Mouse (Mus musculus) thymus, postnatal 10 days (tissue): Measurements from ENCODE around the gene Cntn4.

Source experiments
- DNase-seq, 2 experiments: peaks; one replicate each; pipeline ENCODE4 v3.0.0; 2021; ENCODE audit warnings: low spot score in 2 of 2

Cntn4 gene

DNA sequence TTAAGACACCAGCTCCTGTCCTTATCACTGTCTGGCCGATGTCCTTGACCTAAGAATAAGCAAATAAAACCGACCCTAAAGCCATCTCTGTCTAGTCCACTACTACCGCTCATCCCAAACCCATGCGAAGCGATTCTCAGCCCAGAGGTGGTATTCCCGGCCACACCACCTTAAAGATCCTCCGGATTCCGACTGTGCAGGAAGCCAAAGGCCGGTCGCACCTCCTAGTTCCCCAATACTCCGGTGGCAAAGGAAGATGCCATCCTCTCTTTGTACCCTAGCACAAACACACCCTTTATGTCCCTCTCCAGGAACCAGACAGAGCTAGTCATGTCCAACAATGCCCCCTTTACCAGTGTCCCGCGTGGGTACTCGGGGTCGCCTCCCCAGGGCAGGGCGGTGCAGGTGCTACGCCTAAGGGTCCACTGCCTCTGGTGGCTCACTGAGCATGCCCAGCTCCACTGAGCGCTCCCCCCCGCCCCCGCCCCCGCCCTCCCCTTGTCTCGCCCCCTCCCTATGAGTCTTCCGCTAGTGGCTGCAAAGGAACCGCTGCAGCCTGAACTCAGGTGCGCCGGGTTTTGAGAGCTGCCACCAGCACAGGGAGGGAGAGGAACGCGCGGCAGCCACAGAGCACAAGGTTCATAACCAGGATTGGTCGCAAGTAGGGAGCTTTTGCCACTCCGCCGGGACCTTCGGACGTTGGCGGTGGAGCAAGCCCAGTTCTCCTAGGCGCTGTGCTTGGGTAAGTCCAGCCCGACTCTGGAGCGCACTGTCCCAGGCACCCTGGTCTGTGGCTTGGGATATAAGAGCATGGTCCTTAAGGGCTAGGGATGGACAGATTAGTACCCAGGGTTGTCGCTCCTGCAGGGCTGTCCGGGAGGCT is at the start of gene Cntn4:
Gene Cntn4 (plus strand): TSS at position 512 of the 883 bp plus-strand sequence.
- no peak for DNase-seq

- DNase-seq: no peak
These were observed 3.2 kb upstream of the Cntn4 start for GRCm38 (mm10) chr6:105674276-105674675.

DNA sequence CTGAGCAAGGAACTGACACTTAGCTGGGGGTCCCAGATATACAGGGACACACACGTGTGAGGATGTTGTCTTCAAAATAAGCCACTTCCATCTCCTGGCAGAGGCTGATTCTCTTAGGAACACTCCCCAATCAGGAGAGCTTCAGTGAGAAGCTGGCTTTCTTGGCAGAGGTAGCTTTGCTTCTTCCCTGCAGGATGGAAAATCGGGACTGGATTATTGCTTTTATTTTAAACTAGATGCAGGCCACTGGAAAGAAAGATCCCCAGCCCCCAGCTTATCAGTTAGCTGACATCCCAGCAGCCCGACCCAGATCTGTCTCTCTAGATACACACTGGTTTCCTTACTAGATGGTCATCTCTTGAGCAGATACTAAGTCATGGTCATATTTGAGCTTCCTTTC is 2.4 kb upstream of the Cntn4 start:
- no peak for DNase-seq

DNA sequence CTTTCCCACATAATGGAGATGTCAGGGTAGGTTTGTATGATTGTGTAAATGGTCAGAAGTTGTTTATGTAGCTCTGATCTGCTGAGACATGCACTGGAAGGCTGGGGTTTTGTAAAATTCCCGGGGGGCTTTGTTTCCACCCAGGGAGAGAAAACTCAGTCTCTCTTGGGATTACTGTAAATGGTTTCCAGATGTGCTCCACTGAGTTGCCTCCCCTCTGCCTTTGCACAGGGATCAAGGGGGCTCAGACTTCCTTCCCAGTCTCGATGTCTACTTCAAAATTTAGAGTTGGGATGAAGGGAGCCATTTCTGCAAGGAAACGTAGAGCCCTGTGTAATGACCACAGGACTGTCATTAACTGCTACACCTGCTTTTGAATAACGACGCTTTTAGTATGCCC is 823 bp upstream of the Cntn4 start:
- DNase-seq: no peak

DNA sequence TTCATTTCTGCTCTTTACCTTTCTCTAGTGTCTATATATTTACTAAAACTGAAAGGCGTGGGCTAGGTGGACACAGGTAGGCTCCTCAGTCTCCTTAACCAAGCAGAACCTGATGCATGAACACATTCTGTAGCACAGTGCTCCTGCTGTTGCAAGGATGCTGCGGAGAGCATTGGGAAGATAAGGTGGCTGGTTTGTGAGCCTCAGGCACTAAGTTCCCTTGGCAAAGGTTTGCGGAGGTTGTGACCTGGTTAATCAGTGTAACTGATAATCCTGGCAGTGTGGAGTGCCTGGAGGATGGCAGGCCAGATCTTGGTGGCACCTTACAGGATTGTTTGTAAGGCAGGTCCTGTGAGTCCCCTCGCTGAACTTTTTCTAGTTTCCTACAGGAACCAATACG is 1.3 kb downstream of the Cntn4 start:
- DNase-seq: no peak

DNA sequence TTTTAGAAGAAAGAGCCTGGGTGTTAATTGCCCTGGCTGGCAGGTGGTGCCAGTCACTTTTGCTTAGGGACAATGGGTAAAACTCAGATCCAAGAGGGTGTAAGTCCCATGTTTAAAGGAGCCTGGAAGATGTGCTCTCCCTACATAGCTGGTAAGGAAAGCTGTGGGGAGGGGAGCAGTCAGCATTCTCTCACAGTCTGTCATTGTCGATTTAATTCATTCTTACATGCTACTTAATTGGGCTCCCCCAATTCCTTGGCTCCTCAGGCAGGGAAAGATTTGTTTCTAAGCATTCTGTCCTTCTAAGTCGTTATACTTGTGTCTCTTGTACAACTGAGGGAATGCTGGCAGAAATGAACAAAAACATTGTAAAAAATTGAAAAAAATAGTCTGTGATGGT is 4.0 kb downstream of the Cntn4 start:
- no peak for DNase-seq

DNA sequence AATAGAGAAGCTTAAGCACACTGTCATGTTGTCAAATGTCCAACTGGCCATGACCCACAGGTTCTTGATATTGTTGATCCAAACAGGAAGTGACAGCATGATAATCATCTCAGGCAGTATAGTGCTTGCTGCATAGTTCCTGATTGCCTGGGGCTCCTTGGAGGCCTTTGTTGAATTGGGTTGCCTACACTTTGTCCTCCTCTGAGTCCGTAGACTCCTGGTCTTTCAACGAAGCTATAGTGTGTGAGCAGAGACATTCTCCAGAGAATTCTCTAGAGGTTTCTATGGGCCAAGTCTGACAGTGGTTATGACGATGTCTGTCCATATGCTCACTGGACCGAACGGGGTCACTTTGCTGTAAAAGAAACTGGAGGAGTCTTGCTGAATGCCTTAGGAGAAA is 5.8 kb downstream of the Cntn4 start:
- DNase-seq: no peak

GRCm38 (mm10) chr6:105684123-105684522 is 6.7 kb downstream of the Cntn4 start:
- DNase-seq: no peak

DNA sequence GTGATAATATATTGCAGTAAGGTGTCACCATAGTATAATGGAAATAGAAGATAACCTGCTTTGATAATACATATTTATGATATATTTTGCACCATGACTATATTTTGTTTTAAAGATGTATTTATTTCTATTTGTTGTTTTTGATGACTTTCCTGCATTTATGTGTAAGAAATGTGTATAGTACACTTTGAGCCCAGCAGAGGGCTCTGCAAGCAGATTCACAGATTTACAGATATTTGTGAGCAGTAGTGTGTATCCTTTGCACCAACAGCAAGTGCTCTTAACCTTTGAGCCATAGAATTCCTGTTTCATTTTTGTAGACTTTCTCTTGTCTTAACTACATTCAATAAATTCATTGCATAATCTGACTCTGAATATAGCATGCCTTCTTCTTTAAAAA is 10.7 kb downstream of the Cntn4 start:
- DNase-seq: no peak

- DNase-seq: no peak
These were observed 64.6 kb downstream of the Cntn4 start for GRCm38 (mm10) chr6:105742026-105742425.

DNA sequence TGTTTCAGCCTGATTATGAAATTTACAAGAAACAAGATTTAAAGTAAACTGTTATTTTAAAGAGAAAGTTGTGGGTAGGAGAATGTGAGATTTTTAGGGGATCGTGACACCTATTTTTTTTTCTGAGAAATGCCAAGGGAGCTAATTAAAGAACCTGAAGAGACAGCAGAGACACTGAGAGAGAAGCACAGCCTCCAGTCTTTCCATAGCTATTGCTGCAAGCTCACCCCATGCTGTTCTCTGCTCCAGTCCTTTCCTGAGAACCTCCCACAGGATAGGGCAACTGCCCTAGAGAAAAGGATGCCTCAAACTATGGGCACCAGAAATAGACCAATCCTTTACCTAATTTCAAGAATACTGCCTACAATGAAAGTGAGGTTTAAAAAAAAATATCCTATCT is 103.2 kb downstream of the Cntn4 start:
- DNase-seq: no peak

DNA sequence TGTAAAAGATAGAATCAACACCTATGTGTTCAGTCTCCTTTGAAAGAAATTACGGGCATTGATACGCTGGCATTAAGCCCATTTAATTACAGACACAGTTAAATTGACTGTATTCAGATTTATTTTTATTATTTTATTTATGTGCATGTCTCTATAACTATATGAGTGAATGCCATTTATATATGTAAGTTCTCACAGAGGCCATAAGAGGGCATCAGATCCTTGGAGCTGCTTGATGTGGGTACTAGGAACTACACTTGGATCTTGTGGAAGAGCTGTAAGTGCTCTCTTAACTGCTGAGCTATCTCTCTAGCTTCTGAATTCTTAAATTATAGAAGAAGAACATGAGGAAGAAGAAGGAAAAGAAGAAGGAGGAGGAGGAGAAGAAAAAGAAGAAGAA is 111.0 kb downstream of the Cntn4 start:
- no peak for DNase-seq

GRCm38 (mm10) chr6:105835099-105835498 is 157.6 kb downstream of the Cntn4 start:
- DNase-seq: no peak

- DNase-seq: no peak
These were observed 169.8 kb downstream of the Cntn4 start for GRCm38 (mm10) chr6:105847296-105847695.

- DNase-seq: no peak
These were observed 215.4 kb downstream of the Cntn4 start for GRCm38 (mm10) chr6:105892838-105893237.

GRCm38 (mm10) chr6:105938485-105938884 is 261.0 kb downstream of the Cntn4 start:
- DNase-seq: no peak

DNA sequence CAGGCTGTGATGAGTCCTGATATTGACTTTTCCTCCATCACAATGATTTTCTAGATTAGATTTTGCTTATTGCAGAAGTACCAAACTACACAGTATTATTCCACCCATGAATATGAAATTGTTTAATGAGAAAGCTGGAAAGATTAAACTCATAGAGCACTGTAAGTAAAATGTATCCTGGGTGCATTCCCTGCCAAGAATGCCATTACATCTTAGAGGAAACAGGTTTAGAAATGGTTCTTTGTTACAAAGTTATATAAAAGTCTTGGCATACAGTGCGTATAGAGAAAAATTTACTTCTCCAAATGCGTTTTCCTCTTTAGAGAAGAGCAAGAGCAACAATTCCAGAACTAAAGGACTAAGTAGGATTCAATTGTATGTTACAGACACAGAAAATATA is 261.8 kb downstream of the Cntn4 start:
- DNase-seq: no peak

DNA sequence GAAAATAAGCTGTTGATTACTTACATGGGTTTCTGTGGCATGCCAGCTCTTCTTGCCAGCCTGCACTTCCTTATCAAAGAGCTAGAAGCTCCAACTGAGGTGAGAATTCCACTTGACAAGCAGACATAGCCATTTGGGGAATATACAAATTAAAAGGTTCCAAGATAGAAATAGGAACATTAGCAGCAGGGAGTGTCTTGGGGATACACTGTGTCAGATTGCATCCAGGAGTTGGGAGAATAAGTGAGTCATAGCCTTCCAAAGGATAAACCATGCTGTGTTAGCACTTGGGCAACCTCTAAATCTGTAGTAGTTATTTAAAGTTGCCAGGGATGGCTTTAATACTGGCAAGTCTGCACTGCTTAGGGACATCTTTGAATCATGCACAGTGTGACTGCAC is 263.1 kb downstream of the Cntn4 start:
- DNase-seq: no peak

DNA sequence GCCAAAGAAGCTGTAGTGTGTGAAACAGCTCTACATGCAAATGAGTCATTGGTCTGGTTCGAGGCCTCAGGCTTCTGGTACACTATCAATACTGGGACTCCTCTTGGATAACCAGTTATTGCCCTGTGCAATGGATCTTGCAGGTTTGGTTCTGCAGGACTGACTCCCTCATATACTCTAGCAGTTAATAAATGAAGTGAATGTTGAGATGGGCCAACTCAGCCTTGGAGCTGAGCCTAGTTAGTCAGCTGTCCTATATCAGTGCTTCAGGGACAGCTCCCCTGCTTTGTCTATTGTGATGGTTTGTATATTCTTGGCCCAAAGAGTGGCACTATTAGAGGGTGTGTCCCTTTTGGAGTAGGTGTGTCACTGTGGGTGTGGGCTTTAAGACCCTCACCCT is 314.0 kb downstream of the Cntn4 start:
- no peak for DNase-seq

DNA sequence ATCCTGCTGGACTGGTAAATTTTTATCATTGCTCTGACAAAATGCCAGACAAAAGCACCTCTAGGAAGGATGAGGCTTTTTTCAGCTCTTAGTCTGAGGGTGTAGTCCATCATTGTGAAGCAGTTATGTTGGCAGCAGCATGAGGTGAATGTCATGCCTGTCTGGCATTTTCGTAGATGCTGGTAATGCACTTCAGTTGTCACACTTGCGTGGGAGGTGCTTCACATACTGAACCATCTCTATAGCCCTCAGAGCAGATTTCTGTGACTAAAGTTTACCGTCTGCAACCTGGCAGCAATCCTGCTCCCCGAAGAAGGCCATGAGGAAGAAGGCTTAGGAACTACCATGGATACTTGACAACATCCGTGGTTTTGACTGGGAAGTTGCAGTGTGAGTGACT is 335.6 kb downstream of the Cntn4 start:
- no peak for DNase-seq

- no peak for DNase-seq
These were observed 337.7 kb downstream of the Cntn4 start for GRCm38 (mm10) chr6:106015126-106015525.

DNA sequence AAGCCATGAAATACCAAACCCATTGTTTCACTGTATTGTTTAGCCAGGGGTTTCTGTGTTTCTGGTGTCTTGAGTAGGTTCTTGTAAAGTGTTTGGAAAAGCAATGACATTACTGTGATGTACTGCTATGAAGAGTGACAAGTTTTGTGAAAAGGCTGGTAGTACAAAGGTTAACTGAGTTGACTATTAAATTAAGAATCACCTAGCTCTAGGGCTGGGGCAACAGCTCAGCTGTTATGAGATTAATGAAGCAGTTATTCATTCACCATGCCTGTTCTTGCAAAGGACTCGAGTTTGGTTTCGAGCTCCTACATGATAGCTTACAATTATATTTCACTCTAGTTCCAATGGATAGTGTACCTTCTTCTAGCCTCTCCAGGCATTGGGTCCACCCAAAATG is 371.4 kb downstream of the Cntn4 start:
- DNase-seq: no peak

DNA sequence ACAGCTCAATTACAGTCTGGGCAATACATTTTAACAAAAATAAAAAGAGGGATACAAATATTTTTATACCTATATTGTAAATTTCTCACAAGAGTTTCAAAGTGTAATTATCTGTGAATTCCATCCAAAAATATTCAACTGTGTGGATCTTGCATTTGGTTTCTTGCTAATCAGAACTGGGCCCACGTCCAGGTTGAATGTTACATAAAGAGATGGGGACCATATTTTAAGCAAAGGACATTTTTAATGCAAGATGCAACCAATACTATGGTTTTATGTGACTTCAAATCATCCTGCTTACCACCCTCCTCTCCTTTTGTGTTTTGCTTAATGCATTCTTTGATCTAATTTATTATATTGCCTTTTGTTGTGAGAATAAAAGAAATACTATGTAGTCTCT is 378.7 kb downstream of the Cntn4 start:
- DNase-seq: no peak

GRCm38 (mm10) chr6:106078071-106078603 is 400.7 kb downstream of the Cntn4 start:
- no peak for DNase-seq
